Mouse (Mus musculus): ENCODE measurements around the gene Oas3. TPM values are rescaled to one million over a fixed set of nuclear protein-coding genes. Genes with fewer than 3 reads are reported as not detected.
"Not testable (repeated sequence)": the region's sequence is repeated elsewhere in the genome, so short reads cannot be mapped to it uniquely, and the experiment has no call there.

Oas3 gene
- 0.02 TPM in 2 replicates for polyA plus RNA-seq (2012)

- Histone ChIP-seq H3K4me1 (ENCODE audit: control insufficient read depth) (peaks cover 5% of the 10 kb centered on the region), H3K27me3 (ENCODE audit: control insufficient read depth) (no peaks in the 10 kb centered on the region), H3K36me3 (ENCODE audit: control insufficient read depth) (no peaks in the 10 kb centered on the region), H3K4me3 (replicated peaks) (no peak within 1 kb of the TSS), H3K9me3 (ENCODE audit: control insufficient read depth, low read length) (no peaks in the 10 kb centered on the region)
- no peak for TF ChIP-seq GATA1 (IDR thresholded peaks at IDR 0.05; ENCODE audit: low read length)
- TF ChIP-seq TAL1 (IDR thresholded peaks at IDR 0.05; ENCODE audit: low read length), result no peak
These were observed at the start of gene Oas3 for GRCm38 (mm10) chr5:120777478-120777877. Oas3 (minus strand) TSS chr5:120777661.

- no peaks in the 10 kb centered on the region for H3K4me1 ChIP-seq (ENCODE audit: control insufficient read depth)
- H3K27me3 ChIP-seq (ENCODE audit: control insufficient read depth), result no peaks in the 10 kb centered on the region
- TF ChIP-seq GATA1 (IDR thresholded peaks at IDR 0.05; ENCODE audit: low read length) (no peak), TAL1 (IDR thresholded peaks at IDR 0.05; ENCODE audit: low read length) (no peak)
- H3K4me3 ChIP-seq (replicated peaks), result no peak overlapping the region
- H3K9me3 ChIP-seq (ENCODE audit: control insufficient read depth, low read length), result peaks cover 8% of the 10 kb centered on the region
- H3K36me3 ChIP-seq (ENCODE audit: control insufficient read depth), result no peaks in the 10 kb centered on the region
These were observed 41.5 kb upstream of the Oas3 start for GRCm38 (mm10) chr5:120818999-120819398.

DNA sequence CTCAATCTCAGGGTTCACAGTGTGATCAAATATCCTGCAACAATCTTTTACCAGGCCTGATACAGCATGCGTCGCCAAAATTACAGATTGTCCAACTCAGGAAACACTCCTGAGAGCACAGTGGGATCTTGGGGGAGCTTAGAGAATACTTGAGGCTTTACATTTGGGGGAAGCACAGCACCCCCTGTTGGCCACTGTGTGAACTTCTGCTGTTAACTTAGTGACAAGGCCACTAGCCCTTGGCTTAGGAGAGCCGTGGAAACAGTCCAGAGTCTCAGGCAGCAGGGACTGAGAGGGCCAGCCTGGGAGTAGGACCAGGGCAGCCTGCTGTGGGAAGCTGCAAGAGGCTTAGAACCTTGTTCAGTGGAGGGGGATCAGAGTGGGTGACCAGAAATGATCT is 38.5 kb upstream of the Oas3 start:
- Histone ChIP-seq H3K4me3 (replicated peaks) (no peak overlapping the region), H3K36me3 (ENCODE audit: control insufficient read depth) (no peaks in the 10 kb centered on the region), H3K27me3 (ENCODE audit: control insufficient read depth) (no peaks in the 10 kb centered on the region), H3K9me3 (ENCODE audit: control insufficient read depth, low read length) (peaks cover 8% of the 10 kb centered on the region), H3K4me1 (ENCODE audit: control insufficient read depth) (peaks cover 14% of the 10 kb centered on the region)
- no peak for TF ChIP-seq GATA1 (IDR thresholded peaks at IDR 0.05; ENCODE audit: low read length)
- TF ChIP-seq TAL1 (IDR thresholded peaks at IDR 0.05; ENCODE audit: low read length), result no peak

- Histone ChIP-seq H3K9me3 (ENCODE audit: control insufficient read depth, low read length) (no peaks in the 10 kb centered on the region), H3K36me3 (ENCODE audit: control insufficient read depth) (no peaks in the 10 kb centered on the region), H3K4me1 (ENCODE audit: control insufficient read depth) (peaks cover 14% of the 10 kb centered on the region), H3K27me3 (ENCODE audit: control insufficient read depth) (no peaks in the 10 kb centered on the region), H3K4me3 (replicated peaks) (peak overlapping the region; percentile 68)
- TF ChIP-seq GATA1 (IDR thresholded peaks at IDR 0.05; ENCODE audit: low read length) (no peak), TAL1 (IDR thresholded peaks at IDR 0.05; ENCODE audit: low read length) (no peak)
These were observed 35.6 kb upstream of the Oas3 start for GRCm38 (mm10) chr5:120813023-120813422.

DNA sequence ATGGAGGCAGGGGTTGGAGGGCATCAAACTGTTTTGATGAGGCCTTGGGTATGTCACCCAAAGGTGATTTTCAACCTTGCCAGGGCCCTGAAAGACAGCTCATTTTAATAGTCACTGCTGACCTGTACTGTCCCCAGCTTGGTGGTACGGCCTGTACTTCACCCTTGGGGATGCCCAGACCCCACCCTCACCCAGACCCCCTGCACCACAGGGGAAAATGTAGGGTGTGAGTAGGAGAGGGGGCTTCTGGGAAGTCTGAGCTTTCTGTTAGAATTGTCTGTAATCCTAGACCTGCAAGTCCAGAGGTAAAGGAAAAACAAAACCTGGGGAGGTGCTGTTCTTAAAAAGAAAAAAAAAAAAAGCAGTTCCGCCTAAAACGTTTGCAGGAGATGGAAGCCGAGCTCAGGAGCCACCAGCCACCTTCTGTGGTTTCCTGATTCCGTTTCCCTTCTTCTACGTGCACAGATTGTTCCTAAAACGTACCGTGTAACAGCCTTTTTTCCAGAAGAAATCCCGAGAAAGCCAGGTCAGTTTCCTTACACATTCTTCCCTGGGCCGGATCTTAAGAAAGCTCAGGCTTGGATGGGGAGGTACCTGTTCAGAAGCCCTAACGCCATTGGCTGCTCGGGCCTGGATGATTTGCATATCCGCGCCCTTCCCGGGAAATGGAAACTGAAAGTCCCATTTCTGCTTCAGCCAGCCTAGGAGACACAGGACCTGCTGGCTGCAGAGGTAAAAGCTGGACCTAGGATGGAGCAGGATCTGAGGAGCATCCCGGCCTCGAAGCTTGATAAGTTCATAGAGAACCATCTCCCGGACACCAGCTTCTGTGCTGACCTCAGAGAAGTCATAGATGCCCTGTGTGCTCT is 34.7 kb upstream of the Oas3 start, which contains the start of gene Oas1c:
TSS of gene Oas1c (minus strand) at position 564 of the 869 bp plus-strand sequence.
- peaks cover 14% of the 10 kb centered on the region for H3K4me1 ChIP-seq (ENCODE audit: control insufficient read depth)
- H3K9me3 ChIP-seq (ENCODE audit: control insufficient read depth, low read length), result no peaks in the 10 kb centered on the region
- TF ChIP-seq GATA1 (IDR thresholded peaks at IDR 0.05; ENCODE audit: low read length) (no peak), TAL1 (IDR thresholded peaks at IDR 0.05; ENCODE audit: low read length) (no peak)
- peak within 1 kb of the TSS; percentile 68 for H3K4me3 ChIP-seq (replicated peaks)
- H3K36me3 ChIP-seq (ENCODE audit: control insufficient read depth), result no peaks in the 10 kb centered on the region
- no peaks in the 10 kb centered on the region for H3K27me3 ChIP-seq (ENCODE audit: control insufficient read depth)

DNA sequence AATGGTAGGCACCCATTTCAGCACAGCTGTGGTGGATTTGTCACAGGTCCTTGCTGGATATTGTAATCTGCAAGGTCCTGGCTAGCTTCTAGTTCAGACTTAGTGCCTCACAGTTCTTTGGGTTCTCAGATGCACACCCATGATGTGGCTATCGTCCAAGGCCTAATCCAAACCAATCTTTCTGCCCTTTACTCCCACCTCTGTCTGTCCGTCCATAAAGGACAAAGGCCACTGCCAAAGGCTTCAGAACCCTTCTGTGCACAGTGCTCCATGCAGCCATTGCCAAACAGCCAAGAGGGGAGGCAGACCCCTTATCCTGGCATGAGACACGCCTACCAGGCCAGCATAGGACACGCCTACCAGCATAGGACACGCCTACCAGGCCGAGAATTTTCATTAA is 31.7 kb upstream of the Oas3 start:
- peaks cover 14% of the 10 kb centered on the region for H3K4me1 ChIP-seq (ENCODE audit: control insufficient read depth)
- no peaks in the 10 kb centered on the region for H3K27me3 ChIP-seq (ENCODE audit: control insufficient read depth)
- no peaks in the 10 kb centered on the region for H3K9me3 ChIP-seq (ENCODE audit: control insufficient read depth, low read length)
- TF ChIP-seq TAL1 (IDR thresholded peaks at IDR 0.05; ENCODE audit: low read length), result no peak
- no peak overlapping the region for H3K4me3 ChIP-seq (replicated peaks)
- H3K36me3 ChIP-seq (ENCODE audit: control insufficient read depth), result no peaks in the 10 kb centered on the region

DNA sequence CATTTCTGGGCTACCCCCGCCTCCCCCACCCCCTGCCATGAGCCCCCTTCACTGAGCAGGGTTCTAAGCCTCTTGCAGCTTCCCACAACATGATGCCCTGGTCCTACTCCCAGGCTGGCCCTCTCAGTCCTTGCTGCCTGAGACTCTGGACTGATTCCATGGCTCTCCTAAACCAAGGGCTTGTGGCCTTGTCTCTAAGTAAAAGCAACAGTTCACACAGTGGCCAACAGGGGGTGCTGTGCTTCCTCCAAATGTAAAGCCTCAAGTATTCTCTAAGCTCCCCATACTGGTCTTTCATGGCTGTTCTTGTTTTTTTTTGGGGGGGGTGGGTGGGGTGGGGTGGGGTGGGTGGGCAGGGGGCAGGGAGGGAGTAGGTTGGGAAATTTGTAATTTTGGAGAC is 29.0 kb upstream of the Oas3 start:
- H3K27me3 ChIP-seq (ENCODE audit: control insufficient read depth), result no peaks in the 10 kb centered on the region
- no peak overlapping the region for H3K4me3 ChIP-seq (replicated peaks)
- H3K36me3 ChIP-seq (ENCODE audit: control insufficient read depth), result no peaks in the 10 kb centered on the region
- TF ChIP-seq TAL1 (IDR thresholded peaks at IDR 0.05; ENCODE audit: low read length) (no peak), GATA1 (IDR thresholded peaks at IDR 0.05; ENCODE audit: low read length) (no peak)
- H3K9me3 ChIP-seq (ENCODE audit: control insufficient read depth, low read length), result no peaks in the 10 kb centered on the region
- H3K4me1 ChIP-seq (ENCODE audit: control insufficient read depth), result no peaks in the 10 kb centered on the region

GRCm38 (mm10) chr5:120803596-120803995 is 26.1 kb upstream of the Oas3 start:
- TF ChIP-seq TAL1 (IDR thresholded peaks at IDR 0.05; ENCODE audit: low read length) (no peak), GATA1 (IDR thresholded peaks at IDR 0.05; ENCODE audit: low read length) (no peak)

DNA sequence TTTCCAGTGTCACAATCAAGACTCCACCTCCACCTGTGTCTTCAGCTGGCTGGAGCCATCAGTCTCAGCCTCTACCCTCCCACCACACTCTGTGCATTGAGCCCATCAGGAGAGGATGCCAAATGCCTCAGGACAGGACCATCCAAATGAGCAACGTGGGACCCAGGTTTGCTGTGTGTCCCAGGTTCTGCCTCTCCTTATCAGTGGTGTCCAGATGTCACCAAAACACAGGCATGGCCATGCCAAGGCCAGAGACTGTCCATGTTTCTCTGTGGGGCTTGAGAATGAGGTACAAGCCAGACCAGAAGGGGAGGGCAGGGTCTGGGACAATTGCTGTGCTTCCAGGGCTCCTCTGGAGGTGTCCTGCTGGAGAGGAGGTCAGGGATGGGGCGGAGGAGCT is 21.5 kb upstream of the Oas3 start:
- not testable (repeated sequence) for H3K4me1 ChIP-seq (ENCODE audit: control insufficient read depth); H3K27me3 ChIP-seq (ENCODE audit: control insufficient read depth); H3K36me3 ChIP-seq (ENCODE audit: control insufficient read depth); H3K9me3 ChIP-seq (ENCODE audit: control insufficient read depth, low read length); H3K4me3 ChIP-seq (replicated peaks)

More at GRCm38 (mm10) chr5:120803596-120803995, 26.1 kb upstream of the Oas3 start:
- Histone ChIP-seq H3K4me3 (replicated peaks) (no peak overlapping the region), H3K36me3 (ENCODE audit: control insufficient read depth) (no peaks in the 10 kb centered on the region), H3K4me1 (ENCODE audit: control insufficient read depth) (no peaks in the 10 kb centered on the region), H3K27me3 (ENCODE audit: control insufficient read depth) (no peaks in the 10 kb centered on the region), H3K9me3 (ENCODE audit: control insufficient read depth, low read length) (no peaks in the 10 kb centered on the region)

GRCm38 (mm10) chr5:120798147-120798546 is 20.7 kb upstream of the Oas3 start:
- H3K4me3 ChIP-seq (replicated peaks); H3K9me3 ChIP-seq (ENCODE audit: control insufficient read depth, low read length); H3K36me3 ChIP-seq (ENCODE audit: control insufficient read depth); H3K4me1 ChIP-seq (ENCODE audit: control insufficient read depth); H3K27me3 ChIP-seq (ENCODE audit: control insufficient read depth): not testable (repeated sequence)

GRCm38 (mm10) chr5:120795480-120796034 is 18.1 kb upstream of the Oas3 start, which contains the start of gene Oas1e:
Oas1e (minus strand) TSS chr5:120795530.
- H3K36me3 ChIP-seq (ENCODE audit: control insufficient read depth); H3K4me1 ChIP-seq (ENCODE audit: control insufficient read depth); H3K9me3 ChIP-seq (ENCODE audit: control insufficient read depth, low read length); H3K4me3 ChIP-seq (replicated peaks); H3K27me3 ChIP-seq (ENCODE audit: control insufficient read depth): not testable (repeated sequence)
